Mouse (Mus musculus): ENCODE measurements around the gene Fam20b.

The Fam20b gene

GRCm38 (mm10) chr1:156718950-156719805 lies at the start of gene Fam20b:
TSS of gene Fam20b (minus strand) at chr1:156719086.
- 3% methylated on average over 47 of the region's 47 CpGs for WGBS

GRCm38 (mm10) chr1:156765311-156765710 lies 46.4 kb upstream of the Fam20b start:
- 67% methylated on average over 3 of the region's 3 CpGs for WGBS

GRCm38 (mm10) chr1:156764584-156764983 lies 45.7 kb upstream of the Fam20b start:
- 72% methylated on average over 6 of the region's 6 CpGs for WGBS

GRCm38 (mm10) chr1:156763280-156763679 lies 44.4 kb upstream of the Fam20b start:
- WGBS, result 88% methylated on average over 6 of the region's 6 CpGs

GRCm38 (mm10) chr1:156761430-156761801 lies 42.5 kb upstream of the Fam20b start:
- WGBS, result 64% methylated on average over 10 of the region's 10 CpGs

GRCm38 (mm10) chr1:156760549-156761429 lies 41.9 kb upstream of the Fam20b start:
- 86% methylated on average over 13 of the region's 13 CpGs for WGBS

- WGBS, result 83% methylated on average over 4 of the region's 4 CpGs
Measured at GRCm38 (mm10) chr1:156758326-156758725, 39.4 kb upstream of the Fam20b start.

- WGBS, result 46% methylated on average over 15 of the region's 15 CpGs
Measured at GRCm38 (mm10) chr1:156754608-156755413, 35.9 kb upstream of the Fam20b start.

GRCm38 (mm10) chr1:156752990-156753389 lies 34.1 kb upstream of the Fam20b start:
- 96% methylated on average over 7 of the region's 7 CpGs for WGBS

- 21% methylated on average over 21 of the region's 21 CpGs for WGBS
Measured at GRCm38 (mm10) chr1:156752020-156752724, 33.3 kb upstream of the Fam20b start.

- WGBS, result 85% methylated on average over 4 of the region's 4 CpGs
Measured at GRCm38 (mm10) chr1:156750261-156750660, 31.4 kb upstream of the Fam20b start.

GRCm38 (mm10) chr1:156748435-156749005 lies 29.6 kb upstream of the Fam20b start:
- 67% methylated on average over 16 of the region's 16 CpGs for WGBS

GRCm38 (mm10) chr1:156745188-156745810 lies 26.4 kb upstream of the Fam20b start:
- WGBS, result 90% methylated on average over 7 of the region's 7 CpGs

- WGBS, result 63% methylated on average over 11 of the region's 11 CpGs
Measured at GRCm38 (mm10) chr1:156741482-156742411, 22.9 kb upstream of the Fam20b start.

- whole genome bisulfite sequencing, result 82% methylated on average over 2 of the region's 2 CpGs
Measured at GRCm38 (mm10) chr1:156735788-156736187, 16.9 kb upstream of the Fam20b start.

GRCm38 (mm10) chr1:156734019-156734418 lies 15.1 kb upstream of the Fam20b start:
- WGBS, result 72% methylated on average over 3 of the region's 3 CpGs

GRCm38 (mm10) chr1:156733559-156733958 lies 14.7 kb upstream of the Fam20b start:
- WGBS, result 84% methylated on average over 9 of the region's 9 CpGs

GRCm38 (mm10) chr1:156732996-156733395 lies 14.1 kb upstream of the Fam20b start:
- 98% methylated on average over 5 of the region's 5 CpGs for WGBS

- WGBS, result 58% methylated on average over 9 of the region's 9 CpGs
Measured at GRCm38 (mm10) chr1:156730802-156731201, 11.9 kb upstream of the Fam20b start.

Measured in cerebral cortex, adult 2 months (tissue).